In genomic region chr5:124351111-124351560, GRCm38 (mm10) we compare ENCODE assay signal across 8 mouse cellular contexts. TPM values are rescaled to one million over a fixed set of nuclear protein-coding genes. Genes with fewer than 3 reads are reported as not detected.
DNase-seq lines count a peak whose midpoint lies in the region; ATAC-seq and TF ChIP-seq lines count a peak whose summit lies in the region.

No protein-coding gene starts in this region.

- peaks cover 21% of the 10 kb centered on the region for H3K36me3 ChIP-seq in ES-Bruce4 (ENCODE audit: control insufficient read depth, insufficient read depth, low read length, poor library complexity, severe bottlenecking)
- peaks cover 40% of the 10 kb centered on the region for H3K36me3 ChIP-seq in forebrain, embryonic 14.5 days (ENCODE audit: control insufficient read depth, insufficient read depth, low read length)
- peaks cover 30% of the 10 kb centered on the region for H3K36me3 ChIP-seq in heart, postnatal 0 days (replicated peaks; ENCODE audit: control insufficient read depth, insufficient read depth, low read length)
- H3K36me3 ChIP-seq in neural tube, embryonic 15.5 days: peaks cover 25% of the 10 kb centered on the region

- TF ChIP-seq EP300 in ES-Bruce4 (IDR thresholded peaks at IDR 0.05; ENCODE audit: insufficient read depth, low read depth, low read length): no peak
- TF ChIP-seq EP300 in heart, postnatal 0 days (IDR thresholded peaks at IDR 0.05; ENCODE audit: low read depth): no peak

- peak overlapping the region; percentile 90 for H3K4me2 ChIP-seq in forebrain, embryonic 14.5 days (ENCODE audit: low read length)
- H3K4me2 ChIP-seq in heart, postnatal 0 days (ENCODE audit: low read depth, low read length): peak overlapping the region; percentile 86
- H3K4me2 ChIP-seq in neural tube, embryonic 15.5 days: peak overlapping the region; percentile 84

- DNase-seq in brain, embryonic 14.5 days (ENCODE audit: low read depth): peak; percentile 96
- DNase-seq in forebrain, embryonic 14.5 days (ENCODE audit: low spot score): peak; percentile 86
- DNase-seq in heart, postnatal 0 days (ENCODE audit: low spot score): peak; percentile 36
- DNase-seq in layer of hippocampus, adult 18-20 months (ENCODE audit: low spot score in 2 of 2): peak; percentile 50 to 63
- peak; percentile 38 for DNase-seq in lung, adult 2 months
- DNase-seq in thymus, postnatal 4 days: peak; percentile 37

- H3K4me1 ChIP-seq in ES-Bruce4 (ENCODE audit: control insufficient read depth, insufficient read depth, low read length): no peaks in the 10 kb centered on the region
- H3K4me1 ChIP-seq in forebrain, embryonic 14.5 days (ENCODE audit: control insufficient read depth, insufficient read depth, low read length): peaks cover 18% of the 10 kb centered on the region
- peaks cover 13% of the 10 kb centered on the region for H3K4me1 ChIP-seq in heart, postnatal 0 days (ENCODE audit: control insufficient read depth, insufficient read depth)
- peaks cover 14% of the 10 kb centered on the region for H3K4me1 ChIP-seq in lung, adult 2 months (ENCODE audit: control insufficient read depth, insufficient read depth, low read length)
- H3K4me1 ChIP-seq in neural tube, embryonic 15.5 days: peaks cover 54% of the 10 kb centered on the region

- H3K27ac ChIP-seq in ES-Bruce4 (ENCODE audit: insufficient read depth, low read length): no peak overlapping the region
- H3K27ac ChIP-seq in forebrain, embryonic 14.5 days (ENCODE audit: low read depth, low read length): peak overlapping the region; percentile 99
- peak overlapping the region; percentile 98 for H3K27ac ChIP-seq in heart, postnatal 0 days (ENCODE audit: low read depth)
- H3K27ac ChIP-seq in neural tube, embryonic 15.5 days (replicated peaks): peak overlapping the region; percentile 95

- no peak for TF ChIP-seq POLR2A in ES-Bruce4 (IDR thresholded peaks at IDR 0.05; ENCODE audit: insufficient read depth, low read length)
- TF ChIP-seq POLR2A in brain, embryonic 14.5 days (IDR thresholded peaks at IDR 0.05; ENCODE audit: borderline replicate concordance, extremely low read depth, insufficient read depth, insufficient read length, poor library complexity, severe bottlenecking): no peak
- TF ChIP-seq POLR2A in lung, adult 2 months (IDR thresholded peaks at IDR 0.05; ENCODE audit: borderline replicate concordance, extremely low read depth, low read depth, low read length): no peak

- WGBS in forebrain, embryonic 14.5 days: 3% methylated on average over 7 of the region's 7 CpGs
- 29% methylated on average over 7 of the region's 7 CpGs for WGBS in heart, postnatal 0 days
- 12% methylated on average over 7 of the region's 7 CpGs for WGBS in lung, adult 2 months
- WGBS in neural tube, embryonic 15.5 days: 3% methylated on average over 7 of the region's 7 CpGs

- peak; percentile 56 for ATAC-seq in forebrain, embryonic 14.5 days
- ATAC-seq in heart, postnatal 0 days (ENCODE audit: insufficient read depth, low read depth): peak; percentile 2; the same call in 1 of the 2 replicates
- ATAC-seq in neural tube, embryonic 15.5 days (ENCODE audit: low FRiP score): peak; percentile 62

- no peaks in the 10 kb centered on the region for H3K27me3 ChIP-seq in ES-Bruce4 (ENCODE audit: control insufficient read depth, insufficient read depth, low read length, poor library complexity, severe bottlenecking)
- no peaks in the 10 kb centered on the region for H3K27me3 ChIP-seq in forebrain, embryonic 14.5 days (replicated peaks; ENCODE audit: control insufficient read depth, insufficient read depth, low read length)
- H3K27me3 ChIP-seq in heart, postnatal 0 days (ENCODE audit: control insufficient read depth, insufficient read depth, low read length): no peaks in the 10 kb centered on the region
- H3K27me3 ChIP-seq in neural tube, embryonic 15.5 days (replicated peaks): no peaks in the 10 kb centered on the region

- no peaks in the 10 kb centered on the region for H3K9me3 ChIP-seq in ES-Bruce4 (replicated peaks; ENCODE audit: control insufficient read depth, insufficient read depth, low read length, poor library complexity, severe bottlenecking)
- H3K9me3 ChIP-seq in forebrain, embryonic 14.5 days (replicated peaks; ENCODE audit: control insufficient read depth, low read length): no peaks in the 10 kb centered on the region
- H3K9me3 ChIP-seq in heart, postnatal 0 days (replicated peaks; ENCODE audit: control insufficient read depth, low read length): no peaks in the 10 kb centered on the region
- H3K9me3 ChIP-seq in neural tube, embryonic 15.5 days (replicated peaks): no peaks in the 10 kb centered on the region

- 0 out of 2 replicates have a peak overlapping the region, but pooled peaks have one; percentile 27 for H3K9ac ChIP-seq in ES-Bruce4 (ENCODE audit: low read depth, poor library complexity, severe bottlenecking)
- peak overlapping the region; percentile 100 for H3K9ac ChIP-seq in forebrain, embryonic 14.5 days (ENCODE audit: low read length)
- H3K9ac ChIP-seq in heart, postnatal 0 days (replicated peaks; ENCODE audit: low read depth, low read length): peak overlapping the region; percentile 42
- H3K9ac ChIP-seq in neural tube, embryonic 15.5 days (replicated peaks): peak overlapping the region; percentile 86

- no peak for TF ChIP-seq CTCF in ES-Bruce4 (IDR thresholded peaks at IDR 0.05; ENCODE audit: low read depth, low read length)
- TF ChIP-seq CTCF in brain, embryonic 14.5 days (IDR thresholded peaks at IDR 0.05; ENCODE audit: borderline replicate concordance, extremely low read depth, insufficient read depth, insufficient read length): no peak
- no peak for TF ChIP-seq CTCF in heart, postnatal 0 days (IDR thresholded peaks at IDR 0.05; ENCODE audit: low read depth)
- no peak for TF ChIP-seq CTCF in lung, adult 2 months (IDR thresholded peaks at IDR 0.05; ENCODE audit: insufficient read depth, low read length)

- no peak overlapping the region for H3K4me3 ChIP-seq in ES-Bruce4 (ENCODE audit: low read depth, low read length)
- peak overlapping the region; percentile 92 for H3K4me3 ChIP-seq in forebrain, embryonic 14.5 days (ENCODE audit: low read depth, low read length)
- H3K4me3 ChIP-seq in heart, postnatal 0 days (ENCODE audit: low read depth, low read length): no peak overlapping the region
- H3K4me3 ChIP-seq in lung, adult 2 months (replicated peaks; ENCODE audit: extremely low read depth, low read depth, low read length): no peak overlapping the region
- peak overlapping the region; percentile 83 for H3K4me3 ChIP-seq in neural tube, embryonic 15.5 days (replicated peaks)

RNA-seq across cellular contexts. Expression of gene Cdk2ap1, which starts 11.7 kb away (rescaled TPM):
- 122 and 125 TPM in 2 replicates for polyA plus RNA-seq in ES-Bruce4 (2011; ENCODE audit: insufficient read depth, insufficient read length, low read depth, missing spikeins)
- polyA plus RNA-seq in brain, embryonic 14.5 days (2012; rRNA removed): 303 and 477 TPM in 2 replicates
- polyA plus RNA-seq in forebrain, embryonic 14.5 days (2014; fragmentation: Nextera tagmentation; extraction: Ambion mirVana): 85.4 and 112 TPM in 2 replicates
- total RNA-seq in heart, postnatal 0 days (2014; rRNA removed; ENCODE audit: low replicate concordance): 113 and 180 TPM in 2 replicates
- polyA plus RNA-seq in heart, postnatal 0 days (2015; fragmentation: Nextera tagmentation; extraction: Ambion mirVana): 23.2 and 26.6 TPM in 2 replicates
- 10 to 100 TPM; 88.2 to 94.5 TPM for total RNA-seq in layer of hippocampus, adult 18-20 months (2021)
- 79.4 and 86.2 TPM in 2 replicates for polyA plus RNA-seq in lung, adult 2 months (2012; rRNA removed)
- polyA plus RNA-seq in neural tube, embryonic 15.5 days (2015; fragmentation: Nextera tagmentation; extraction: Ambion mirVana): 49.7 and 89.0 TPM in 2 replicates

RNA-seq across cellular contexts. Expression of gene 2810006K23Rik, which starts 23.2 kb away (rescaled TPM):
- 15.4 and 16.2 TPM in 2 replicates for polyA plus RNA-seq in ES-Bruce4 (2011; ENCODE audit: insufficient read depth, insufficient read length, low read depth, missing spikeins)
- 10.8 and 13.3 TPM in 2 replicates for polyA plus RNA-seq in brain, embryonic 14.5 days (2012; rRNA removed)
- polyA plus RNA-seq in forebrain, embryonic 14.5 days (2014; fragmentation: Nextera tagmentation; extraction: Ambion mirVana): 12.5 and 15.3 TPM in 2 replicates
- total RNA-seq in heart, postnatal 0 days (2014; rRNA removed; ENCODE audit: low replicate concordance): 13.2 and 20.0 TPM in 2 replicates
- polyA plus RNA-seq in heart, postnatal 0 days (2015; fragmentation: Nextera tagmentation; extraction: Ambion mirVana): 12.4 and 14.9 TPM in 2 replicates
- total RNA-seq in layer of hippocampus, adult 18-20 months (2021): 10 to 100 TPM; 14.6 to 16.3 TPM
- polyA plus RNA-seq in lung, adult 2 months (2012; rRNA removed): 3.4 and 3.7 TPM in 2 replicates
- polyA plus RNA-seq in neural tube, embryonic 15.5 days (2015; fragmentation: Nextera tagmentation; extraction: Ambion mirVana): 13.4 and 14.4 TPM in 2 replicates

RNA-seq across cellular contexts. Expression of gene Mphosph9, which starts 23.4 kb away (rescaled TPM):
- polyA plus RNA-seq in ES-Bruce4 (2011; ENCODE audit: insufficient read depth, insufficient read length, low read depth, missing spikeins): 18.9 and 21.7 TPM in 2 replicates
- 18.3 and 19.4 TPM in 2 replicates for polyA plus RNA-seq in brain, embryonic 14.5 days (2012; rRNA removed)
- polyA plus RNA-seq in forebrain, embryonic 14.5 days (2014; fragmentation: Nextera tagmentation; extraction: Ambion mirVana): 13.5 and 16.6 TPM in 2 replicates
- 10.5 and 12.2 TPM in 2 replicates for total RNA-seq in heart, postnatal 0 days (2014; rRNA removed; ENCODE audit: low replicate concordance)
- 4.4 and 5.3 TPM in 2 replicates for polyA plus RNA-seq in heart, postnatal 0 days (2015; fragmentation: Nextera tagmentation; extraction: Ambion mirVana)
- total RNA-seq in layer of hippocampus, adult 18-20 months (2021): 10 to 100 TPM; 16.6 to 18.6 TPM
- polyA plus RNA-seq in lung, adult 2 months (2012; rRNA removed): 2.4 and 3.3 TPM in 2 replicates
- polyA plus RNA-seq in neural tube, embryonic 15.5 days (2015; fragmentation: Nextera tagmentation; extraction: Ambion mirVana): 10.7 and 12.6 TPM in 2 replicates

Comparison
In these comparisons a context has a peak if more than half of its experiments do, and no peak if none do; other contexts are left out.
1. H3K4me3 ChIP-seq: peak in forebrain, embryonic 14.5 days (single experiment) and neural tube, embryonic 15.5 days (single experiment); none in ES-Bruce4 (single experiment), heart, postnatal 0 days (single experiment) and lung, adult 2 months (single experiment).
2. H3K9ac ChIP-seq: peak in every context shown above with its lines; median percentile 100 in forebrain, embryonic 14.5 days; 86 in neural tube, embryonic 15.5 days; 42 in heart, postnatal 0 days; 27 in ES-Bruce4.
3. DNase-seq: peak in every context shown above with its lines; median percentile 96 in brain, embryonic 14.5 days; 86 in forebrain, embryonic 14.5 days; 56 in layer of hippocampus, adult 18-20 months; 38 in lung, adult 2 months; 37 in thymus, postnatal 4 days; 36 in heart, postnatal 0 days.
4. ATAC-seq: peak in every context shown above with its lines; median percentile 62 in neural tube, embryonic 15.5 days; 56 in forebrain, embryonic 14.5 days; 2 in heart, postnatal 0 days.
5. Peak in every context shown above with its lines, with median percentiles within 50 percentile points of each other: H3K4me2 ChIP-seq.